Mouse (Mus musculus) macrophage (primary cell): Measurements from ENCODE around the gene Ltk. TPM values are rescaled to one million over a fixed set of nuclear protein-coding genes. Genes with fewer than 3 reads are reported as not detected.

Experiments used
- polyA plus RNA-seq: library from polyadenylated mRNA; stranded (reverse); fragments of 250-400 nt; gene quantifications from 3 replicates; pipeline ENCODE4 v1.2.4, GENCODE M21; 2018; ENCODE audit warnings: inconsistent platforms

Ltk gene
- polyA plus RNA-seq, 1 experiment from 2014 or later: not detected

Other genes starting within 250 kb of the Ltk start
- 0.07 to 0.10 TPM (median 0.09 TPM) in 3 replicates for gene Exd1, start 212.8 kb downstream of the Ltk start, polyA plus RNA-seq
- gene Chp1, start 212.7 kb downstream of the Ltk start, polyA plus RNA-seq: 58.0 to 67.1 TPM (median 58.9 TPM) in 3 replicates
- gene Nusap1, start 142.1 kb downstream of the Ltk start, polyA plus RNA-seq: 0.55 to 8.9 TPM (median 3.7 TPM) in 3 replicates
- gene Oip5, start 142.0 kb downstream of the Ltk start, polyA plus RNA-seq: 0.87 to 6.7 TPM (median 3.3 TPM) in 3 replicates
- gene Ndufaf1, start 97.6 kb downstream of the Ltk start, polyA plus RNA-seq: 15.3 to 19.7 TPM (median 16.5 TPM) in 3 replicates
- gene Rtf1, start 85.4 kb downstream of the Ltk start, polyA plus RNA-seq: 23.0 to 38.2 TPM (median 23.7 TPM) in 3 replicates
- gene Itpka, start 18.1 kb downstream of the Ltk start, polyA plus RNA-seq: 0.27 TPM in 1 of 3 replicates, not detected in the others
- gene Rpap1, start 27.1 kb upstream of the Ltk start, polyA plus RNA-seq: 5.7 to 9.3 TPM (median 8.7 TPM) in 3 replicates
- 0.25 to 0.93 TPM (median 0.48 TPM) in 3 replicates for gene Tyro3, start 37.3 kb upstream of the Ltk start, polyA plus RNA-seq
- gene Mga, start 136.8 kb upstream of the Ltk start, polyA plus RNA-seq: 10.1 to 15.2 TPM (median 14.8 TPM) in 3 replicates
- 3.1 to 4.3 TPM (median 3.8 TPM) in 3 replicates for gene Mapkbp1, start 212.3 kb upstream of the Ltk start, polyA plus RNA-seq